Mouse (Mus musculus) spleen, adult 2 months (tissue): ENCODE measurements around the gene Actl7a. TPM values are rescaled to one million over a fixed set of nuclear protein-coding genes. Genes with fewer than 3 reads are reported as not detected.

Source experiments
- DNase-seq, 2 experiments: peaks; one replicate each; pipeline versions ENCODE4 v3.0.0 to v3.0.0-alpha.2; 2012 to 2021; ENCODE audit warnings: low spot score in 2 of 2, low read depth in 1 of 2
- H3K27ac ChIP-seq: fragments of 200-500 bp; 2 replicates; pipeline ENCODE4 v1.5.1; 2012; ENCODE audit warnings: low read length, inconsistent platforms; ENCODE audit not compliant: insufficient read depth
- H3K27me3 ChIP-seq: fragments of 200-500 bp; 2 replicates; pipeline ENCODE4 v1.6.1; 2012; ENCODE audit warnings: mild to moderate bottlenecking, moderate library complexity, low read length, inconsistent platforms; ENCODE audit not compliant: control insufficient read depth, insufficient read depth
- H3K36me3 ChIP-seq: fragments of 200-500 bp; 2 replicates; pipeline ENCODE4 v1.6.1; 2012; ENCODE audit warnings: mild to moderate bottlenecking, low read length, inconsistent platforms; ENCODE audit not compliant: control insufficient read depth, insufficient read depth
- H3K4me1 ChIP-seq: fragments of 200-500 bp; 2 replicates; pipeline ENCODE4 v1.6.1; 2011; ENCODE audit warnings: inconsistent platforms; ENCODE audit not compliant: control insufficient read depth, insufficient read depth, insufficient read length
- H3K4me3 ChIP-seq: fragments of 200-500 bp; 2 replicates; pipeline ENCODE4 v1.5.1; 2011; ENCODE audit warnings: mild to moderate bottlenecking, inconsistent platforms; ENCODE audit not compliant: insufficient read depth, insufficient read length; ENCODE audit errors: extremely low read depth
- CTCF ChIP-seq: fragments of 200-500 bp; IDR thresholded peaks from 2 replicates; pipeline ENCODE4 v1.5.1; 2011; ENCODE audit warnings: mild to moderate bottlenecking, inconsistent platforms; ENCODE audit not compliant: insufficient read depth, insufficient read length, insufficient replicate concordance; ENCODE audit errors: extremely low read depth
- POLR2A ChIP-seq: fragments of 200-500 bp; IDR thresholded peaks from 2 replicates; pipeline ENCODE4 v1.6.1; 2011; ENCODE audit warnings: low read depth, low read length, inconsistent platforms
- WGBS: fragments of 180-500 bp; shearing (Covaris S2); methylation state at CpG from one replicate; pipeline ENCODE4 v1.1.7; 2018; 5-methylcytosine and 5-hydroxymethylcytosine counted together
- polyA plus RNA-seq: library from polyadenylated mRNA; depleted of rRNA; stranded (reverse); fragments of >200 nt; gene quantifications from 2 replicates; pipeline ENCODE4 v1.2.3, GENCODE M21; 2012; rRNA removed

Gene Actl7a
- not detected in 2 replicates for polyA plus RNA-seq

GRCm38 (mm10) chr4:56743363-56744195, at the start of gene Actl7a:
Actl7a (plus strand) TSS chr4:56743413.
- Histone ChIP-seq H3K4me1 (no peaks in the 10 kb centered on the region), H3K4me3 (no peak within 1 kb of the TSS), H3K36me3 (peaks cover under 1% of the 10 kb centered on the region), H3K27me3 (no peaks in the 10 kb centered on the region), H3K27ac (no peak within 1 kb of the TSS)
- no peak for TF ChIP-seq CTCF
- no peak for TF ChIP-seq POLR2A
- WGBS, result 97% methylated on average over 21 of the region's 21 CpGs
- DNase-seq, result no peak

GRCm38 (mm10) chr4:56696401-56696800, 46.8 kb upstream of the Actl7a start:
- DNase-seq, result no peak
- Histone ChIP-seq H3K4me1 (no peaks in the 10 kb centered on the region), H3K36me3 (no peaks in the 10 kb centered on the region), H3K27me3 (no peaks in the 10 kb centered on the region), H3K27ac (no peak overlapping the region), H3K4me3 (no peak overlapping the region)
- TF ChIP-seq POLR2A (no peak), CTCF (no peak)
- WGBS, result 83% methylated on average over 7 of the region's 7 CpGs

GRCm38 (mm10) chr4:56698671-56699070, 44.5 kb upstream of the Actl7a start:
- Histone ChIP-seq H3K4me1 (no peaks in the 10 kb centered on the region), H3K27ac (no peak overlapping the region), H3K27me3 (no peaks in the 10 kb centered on the region), H3K36me3 (no peaks in the 10 kb centered on the region), H3K4me3 (no peak overlapping the region)
- WGBS, result 47% methylated on average over 5 of the region's 5 CpGs
- no peak for TF ChIP-seq POLR2A
- TF ChIP-seq CTCF, result no peak
- DNase-seq, result no peak

GRCm38 (mm10) chr4:56702234-56702633, 41.0 kb upstream of the Actl7a start:
- TF ChIP-seq CTCF, result no peak
- no peak for TF ChIP-seq POLR2A
- WGBS, result 52% methylated on average over 10 of the region's 10 CpGs
- H3K27ac ChIP-seq, result no peak overlapping the region

GRCm38 (mm10) chr4:56713155-56713554, 30.1 kb upstream of the Actl7a start:
- Histone ChIP-seq H3K27me3 (no peaks in the 10 kb centered on the region), H3K27ac (no peak overlapping the region), H3K36me3 (no peaks in the 10 kb centered on the region), H3K4me1 (no peaks in the 10 kb centered on the region), H3K4me3 (no peak overlapping the region)
- DNase-seq, result no peak
- 84% methylated on average over 3 of the region's 3 CpGs for WGBS
- TF ChIP-seq POLR2A (no peak), CTCF (no peak)

More at GRCm38 (mm10) chr4:56702234-56702633, 41.0 kb upstream of the Actl7a start:
- H3K4me3 ChIP-seq, result no peak overlapping the region
- H3K4me1 ChIP-seq, result no peaks in the 10 kb centered on the region
- no peaks in the 10 kb centered on the region for H3K36me3 ChIP-seq
- no peak for DNase-seq
- no peaks in the 10 kb centered on the region for H3K27me3 ChIP-seq

GRCm38 (mm10) chr4:56716801-56717200, 26.4 kb upstream of the Actl7a start:
- no peak for DNase-seq
- WGBS, result 63% methylated on average over 5 of the region's 5 CpGs
- no peak for TF ChIP-seq POLR2A
- TF ChIP-seq CTCF, result no peak
- no peaks in the 10 kb centered on the region for H3K4me1 ChIP-seq
- no peaks in the 10 kb centered on the region for H3K27me3 ChIP-seq
- H3K27ac ChIP-seq, result no peak overlapping the region
- no peak overlapping the region for H3K4me3 ChIP-seq
- no peaks in the 10 kb centered on the region for H3K36me3 ChIP-seq

- Histone ChIP-seq H3K27ac (no peak overlapping the region), H3K36me3 (no peaks in the 10 kb centered on the region), H3K4me1 (no peaks in the 10 kb centered on the region), H3K27me3 (no peaks in the 10 kb centered on the region), H3K4me3 (no peak overlapping the region)
- 83% methylated on average over 3 of the region's 3 CpGs for WGBS
- TF ChIP-seq CTCF, result no peak
- DNase-seq, result no peak
These were observed 25.3 kb upstream of the Actl7a start for GRCm38 (mm10) chr4:56717932-56718331.
